Mouse (Mus musculus) megakaryocyte, embryonic 14.5 days (primary cell): ENCODE measurements around the gene Slc34a1.

Source experiments
- FLI1 ChIP-seq: IDR thresholded peaks from 2 replicates; pipeline ENCODE4 v1.6.1; 2012; ENCODE audit warnings: low read length, inconsistent platforms, mixed read lengths
- GATA1 ChIP-seq: IDR thresholded peaks from 3 replicates; pipeline ENCODE4 v1.6.1; 2012; ENCODE audit warnings: mixed read lengths, low read length, inconsistent platforms, borderline replicate concordance

DNA sequence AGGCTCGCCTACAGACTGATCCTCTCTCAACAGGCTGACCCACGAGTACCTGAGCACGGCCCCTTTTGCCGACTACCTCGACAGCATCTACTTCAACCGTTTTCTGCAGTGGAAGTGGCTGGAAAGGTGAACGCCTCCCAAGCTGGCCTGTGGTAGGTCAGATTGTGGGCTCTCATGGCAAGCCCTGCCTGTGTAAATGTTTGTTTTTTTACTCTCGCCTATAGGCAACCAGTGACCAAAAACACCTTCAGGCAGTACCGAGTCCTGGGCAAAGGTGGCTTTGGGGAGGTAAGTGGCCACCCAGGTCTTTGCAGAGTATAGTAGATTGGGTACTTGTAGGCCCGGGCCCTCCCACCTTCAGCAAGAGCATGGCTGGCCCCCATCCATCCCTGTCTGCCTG lies 53.3 kb downstream of the Slc34a1 start:
- TF ChIP-seq GATA1 (no peak), FLI1 (no peak)
